Mouse (Mus musculus) liver, embryonic 14.5 days (tissue): ENCODE measurements around the gene Popdc3. TPM values are rescaled to one million over a fixed set of nuclear protein-coding genes. Genes with fewer than 3 reads are reported as not detected.
A peak's percentile ranks its signal among the peaks of the same experiment; 100 is the strongest.

Experiments used
- ATAC-seq: fragments of 200-750 bp; cut with Nextera tagmentation; 2 replicates; pipeline ENCODE4 v1.8.0; 2017; ENCODE audit warnings: moderate number of reproducible peaks, mild to moderate bottlenecking, moderate library complexity; ENCODE audit not compliant: insufficient read depth
- DNase-seq, 3 experiments: peaks; one replicate each; pipeline ENCODE4 v3.0.0-alpha.2; 2012 to 2013; ENCODE audit warnings: low read depth in 3 of 3, low spot score in 3 of 3
- H3K27ac ChIP-seq: fragments of 300-500 bp; sonication (generic); 2 replicates; pipeline ENCODE4 v1.5.1; 2014; ENCODE audit warnings: moderate library complexity, mild to moderate bottlenecking, control low read depth, inconsistent platforms
- H3K27me3 ChIP-seq: fragments of 300-500 bp; sonication (generic); 2 replicates; pipeline ENCODE4 v1.6.1; 2014; ENCODE audit warnings: mild to moderate bottlenecking, low read length, moderate library complexity; ENCODE audit not compliant: control insufficient read depth, insufficient read depth
- H3K36me3 ChIP-seq: fragments of 300-500 bp; sonication (generic); replicated peaks from 2 replicates; pipeline ENCODE4 v1.6.1; 2014; ENCODE audit warnings: low read depth; ENCODE audit not compliant: control insufficient read depth, insufficient read depth
- H3K4me1 ChIP-seq, 2 experiments: fragments of 200-500 bp in 1 of 2; fragments of 300-500 bp in 1 of 2; sonication (generic) in 1 of 2; replicated peaks; 2 replicates each; pipeline ENCODE4 v1.6.1; 2012 to 2014; ENCODE audit warnings: antibody characterized with exemption in 1 of 2, inconsistent platforms in 1 of 2, low read length in 1 of 2; ENCODE audit not compliant: control insufficient read depth in 2 of 2, insufficient read depth in 2 of 2
- H3K4me2 ChIP-seq: fragments of 300-500 bp; sonication (generic); 2 replicates; pipeline ENCODE4 v1.6.1; 2014; ENCODE audit warnings: low read depth, mild to moderate bottlenecking, control low read depth, moderate library complexity
- H3K4me3 ChIP-seq, 2 experiments: fragments of 200-500 bp in 1 of 2; fragments of 300-500 bp in 1 of 2; sonication (generic) in 1 of 2; 2 replicates each; pipeline ENCODE4 v1.5.1; 2012 to 2014; ENCODE audit warnings: low read depth in 2 of 2, low read length in 2 of 2, mild to moderate bottlenecking in 2 of 2, control low read depth in 1 of 2, inconsistent platforms in 1 of 2, moderate library complexity in 1 of 2; ENCODE audit not compliant: insufficient read depth in 1 of 2
- H3K9ac ChIP-seq: fragments of 300-500 bp; sonication (generic); replicated peaks from 2 replicates; pipeline ENCODE4 v1.6.1; 2014; ENCODE audit warnings: mild to moderate bottlenecking, control low read depth, moderate library complexity
- H3K9me3 ChIP-seq: fragments of 300-500 bp; sonication (generic); 2 replicates; pipeline ENCODE4 v1.6.1; 2016; ENCODE audit warnings: low read length, mixed read lengths; ENCODE audit not compliant: control insufficient read depth
- CTCF ChIP-seq: IDR thresholded peaks from 2 replicates; pipeline ENCODE4 v1.5.1; 2016; ENCODE audit warnings: antibody characterized with exemption, low read depth, control low read depth
- EP300 ChIP-seq: IDR thresholded peaks from 2 replicates; pipeline ENCODE4 v1.6.1; 2016; ENCODE audit warnings: antibody characterized with exemption, low read depth
- WGBS: fragments of 180-500 bp; shearing (Covaris S2); extraction: QIAGEN DNeasy Blood & Tissue Kit; methylation state at CpG from one replicate; pipeline ENCODE4 v1.1.7; 2014; ENCODE audit not compliant: insufficient replicate concordance; 5-methylcytosine and 5-hydroxymethylcytosine counted together
- polyA plus RNA-seq, 2 experiments: library from polyadenylated mRNA; depleted of rRNA in 1 of 2; stranded (reverse) in 1 of 2; unstranded in 1 of 2; fragments of >200 nt; fragmentation: Nextera tagmentation in 1 of 2; extraction: Ambion mirVana in 1 of 2; gene quantifications; 2 replicates each; pipeline versions ENCODE4 v1.2.1 to v1.2.3; 2012 to 2014

Popdc3 gene
- polyA plus RNA-seq, 2 experiments = 0.03 TPM; not detected in 1

- Histone ChIP-seq H3K4me2 (no peak overlapping the region), H3K27me3 (no peaks in the 10 kb centered on the region), H3K36me3 (no peaks in the 10 kb centered on the region), H3K9me3 (no peaks in the 10 kb centered on the region), H3K27ac (no peak overlapping the region), H3K4me1 (no peaks in the 10 kb centered on the region), H3K4me3 (no peak overlapping the region), H3K9ac (no peak overlapping the region)
- 49% methylated on average over 1 of the region's 1 CpGs for WGBS
- TF ChIP-seq EP300 = no peak
- no peak for TF ChIP-seq CTCF
- ATAC-seq (no peak), DNase-seq (no peak)
Measured at GRCm38 (mm10) chr10:45324159-45324558, 146.3 kb downstream of the Popdc3 start.

- no peak for ATAC-seq
- Histone ChIP-seq H3K4me1 (no peaks in the 10 kb centered on the region), H3K27ac (no peak overlapping the region), H3K36me3 (no peaks in the 10 kb centered on the region), H3K9me3 (no peaks in the 10 kb centered on the region), H3K4me2 (no peak overlapping the region), H3K4me3 (no peak overlapping the region), H3K9ac (no peak overlapping the region), H3K27me3 (no peaks in the 10 kb centered on the region)
- 58% methylated on average over 7 of the region's 7 CpGs for WGBS
- DNase-seq = no peak
- TF ChIP-seq CTCF (no peak), EP300 (no peak)
Measured at GRCm38 (mm10) chr10:45328196-45329000, 150.5 kb downstream of the Popdc3 start.

- no peak for DNase-seq
- H3K9ac ChIP-seq = no peak overlapping the region
- H3K4me2 ChIP-seq = no peak overlapping the region
- H3K27ac ChIP-seq = no peak overlapping the region
- peaks cover 35% of the 10 kb centered on the region for H3K27me3 ChIP-seq
- no peak overlapping the region for H3K4me3 ChIP-seq
- ATAC-seq = no peak
- H3K9me3 ChIP-seq = no peaks in the 10 kb centered on the region
- no peaks in the 10 kb centered on the region for H3K36me3 ChIP-seq
- TF ChIP-seq EP300 (no peak), CTCF (no peak)
- 34% methylated on average over 7 of the region's 7 CpGs for WGBS
- no peaks in the 10 kb centered on the region for H3K4me1 ChIP-seq
Measured at GRCm38 (mm10) chr10:45334925-45335324, 157.0 kb downstream of the Popdc3 start.

DNA sequence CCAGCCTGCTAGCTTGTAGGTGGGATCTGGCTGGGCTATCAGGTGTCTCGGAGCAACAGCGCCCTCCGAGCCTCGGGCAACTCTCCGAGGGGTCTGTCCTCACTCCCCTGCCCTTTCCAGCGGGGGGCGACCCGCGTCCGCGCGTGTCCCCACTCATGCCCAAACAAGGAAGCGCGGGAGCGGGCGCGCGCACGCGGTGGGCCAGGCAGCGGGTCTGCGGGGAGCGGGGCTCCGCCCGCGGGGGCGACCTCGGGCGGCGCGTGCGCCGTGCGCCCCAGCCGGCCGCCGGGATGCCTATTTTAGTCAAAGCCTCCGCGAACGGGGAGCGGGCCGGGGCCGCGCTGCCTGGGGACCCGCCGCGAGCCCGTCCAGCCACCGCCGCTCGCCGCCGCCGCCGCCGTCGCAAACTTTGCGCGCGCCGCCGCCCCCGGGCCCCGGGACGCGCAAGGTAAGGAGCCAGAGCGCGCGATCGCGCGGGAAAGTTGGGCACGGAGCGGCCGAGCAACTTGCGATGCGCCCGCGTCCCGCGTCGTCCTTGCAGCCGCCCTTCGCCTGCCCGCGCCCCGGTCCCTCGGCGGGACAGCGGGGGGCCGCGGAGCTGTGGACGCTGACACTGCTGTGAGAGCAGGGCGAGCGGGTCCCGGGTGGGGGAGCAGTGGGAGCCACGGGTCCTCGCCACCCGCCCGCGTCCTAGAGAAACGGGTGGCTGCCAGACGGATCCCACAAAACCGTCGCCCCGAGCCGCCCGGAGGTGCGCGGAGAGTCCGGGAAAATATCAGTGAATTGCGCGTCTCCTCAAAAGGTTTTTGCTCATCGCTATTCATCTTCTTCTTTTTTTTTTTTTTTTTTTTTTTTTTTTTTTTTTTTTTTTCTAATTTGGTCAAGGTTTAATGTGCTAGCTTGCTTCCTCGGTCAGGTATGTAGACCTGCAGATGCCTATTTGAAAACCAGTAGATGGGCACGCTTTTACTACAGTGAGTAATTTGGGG, 157.8 kb downstream of the Popdc3 start, which contains the start of gene Bves:
TSS of gene Bves (plus strand) at position 339 of the 989 bp plus-strand sequence.
- WGBS = 2% methylated on average over 116 of the region's 116 CpGs

DNA sequence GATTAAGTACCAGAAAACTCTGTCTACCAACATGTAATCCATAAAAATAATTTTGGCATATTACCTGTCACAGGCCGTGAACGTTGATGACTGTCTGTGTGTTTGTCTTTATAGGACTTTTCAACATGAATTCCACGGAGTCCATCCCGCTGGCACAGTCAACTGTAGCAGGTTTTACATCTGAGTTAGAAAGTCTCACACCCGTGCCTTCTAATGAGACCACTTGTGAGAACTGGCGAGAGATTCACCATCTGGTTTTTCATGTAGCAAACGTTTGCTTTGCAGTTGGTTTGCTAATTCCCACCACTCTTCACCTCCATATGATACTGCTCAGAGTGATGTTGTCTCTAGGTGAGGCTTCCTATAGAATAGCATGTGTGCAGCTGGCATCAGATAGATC, 161.2 kb downstream of the Popdc3 start:
- H3K9me3 ChIP-seq = no peaks in the 10 kb centered on the region
- H3K4me3 ChIP-seq = no peak overlapping the region
- H3K4me2 ChIP-seq = no peak overlapping the region
- no peak overlapping the region for H3K9ac ChIP-seq
- peaks cover 33% of the 10 kb centered on the region for H3K27me3 ChIP-seq
- WGBS = 61% methylated on average over 7 of the region's 7 CpGs
- no peak for DNase-seq
- no peaks in the 10 kb centered on the region for H3K36me3 ChIP-seq
- TF ChIP-seq EP300 (no peak), CTCF (no peak)
- no peak for ATAC-seq
- H3K4me1 ChIP-seq = no peaks in the 10 kb centered on the region
- H3K27ac ChIP-seq = no peak overlapping the region

More for the DNA sequence above, 157.8 kb downstream of the Popdc3 start, which contains the start of gene Bves:
- Histone ChIP-seq H3K36me3 (no peaks in the 10 kb centered on the region), H3K9ac (no peak within 1 kb of the TSS), H3K4me2 (peak within 1 kb of the TSS; percentile 61), H3K9me3 (no peaks in the 10 kb centered on the region), H3K4me3 (peak within 1 kb of the TSS; percentile 27 to 52), H3K27ac (no peak within 1 kb of the TSS), H3K4me1 (no peaks in the 10 kb centered on the region), H3K27me3 (peaks cover 35% of the 10 kb centered on the region)
- TF ChIP-seq EP300 = no peak
- TF ChIP-seq CTCF = no peak
- ATAC-seq = no peak
- no peak for DNase-seq
